Mouse (Mus musculus): Measurements from ENCODE around the gene Atp6v1c2. TPM values are rescaled to one million over a fixed set of nuclear protein-coding genes. Genes with fewer than 3 reads are reported as not detected.

Gene Atp6v1c2
- polyA plus RNA-seq, 1 experiment from 2014 or later, result 0.35 TPM

DNA sequence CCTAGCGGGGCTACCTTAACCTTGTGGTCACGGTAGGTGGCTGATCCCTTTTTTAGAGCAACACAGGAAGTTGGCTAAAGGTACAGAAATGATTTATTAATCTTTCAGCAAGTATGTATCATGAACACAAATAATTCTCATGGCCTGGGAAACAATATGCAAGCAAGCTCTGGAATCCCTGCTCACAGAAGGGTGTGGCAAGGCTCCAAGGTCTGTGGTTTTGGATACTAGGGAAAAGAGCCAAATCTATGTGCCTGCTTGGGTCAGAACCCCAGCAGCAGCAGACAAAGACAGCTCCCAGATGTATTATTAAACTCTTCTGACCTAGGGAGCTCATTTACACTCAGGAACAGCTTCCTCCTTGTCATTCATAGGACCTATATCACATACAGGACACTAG, 40.1 kb downstream of the Atp6v1c2 start:
- WGBS, result 73% methylated on average over 2 of the region's 2 CpGs
- no peak for ATAC-seq (replicated peaks; ENCODE audit: insufficient number of reproducible peaks, insufficient read depth, low FRiP score, low read depth)
- Histone ChIP-seq H3K4me2 (no peak overlapping the region), H3K4me3 (no peak overlapping the region), H3K4me1 (replicated peaks) (peaks cover 24% of the 10 kb centered on the region), H3K27ac (no peak overlapping the region), H3K9me3 (replicated peaks) (no peaks in the 10 kb centered on the region), H3K36me3 (peaks cover 13% of the 10 kb centered on the region), H3K27me3 (no peaks in the 10 kb centered on the region), H3K9ac (no peak overlapping the region)

DNA sequence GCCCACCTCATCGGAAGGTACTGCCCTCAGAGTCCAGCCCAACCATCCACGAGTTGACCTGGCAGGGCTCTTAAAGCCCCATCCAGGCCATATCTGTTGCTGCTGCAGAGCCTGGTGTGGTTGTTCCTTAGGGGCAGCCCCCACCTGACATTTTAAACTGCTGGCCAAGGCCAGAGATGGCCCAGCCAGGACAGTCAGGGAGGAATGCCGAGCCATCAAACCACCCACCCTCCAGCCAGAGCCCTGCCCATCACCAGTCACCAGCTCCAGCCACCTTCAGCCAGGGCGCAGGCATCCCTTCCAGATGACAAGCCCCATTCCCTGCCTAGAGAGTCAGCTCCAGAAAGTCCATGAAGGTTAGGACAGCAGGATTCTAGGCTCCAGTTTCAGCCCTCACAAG, 40.7 kb downstream of the Atp6v1c2 start:
- Histone ChIP-seq H3K9ac (no peak overlapping the region), H3K36me3 (peaks cover 19% of the 10 kb centered on the region), H3K4me3 (no peak overlapping the region), H3K4me2 (no peak overlapping the region), H3K27me3 (no peaks in the 10 kb centered on the region), H3K27ac (no peak overlapping the region), H3K4me1 (replicated peaks) (peaks cover 24% of the 10 kb centered on the region), H3K9me3 (replicated peaks) (no peaks in the 10 kb centered on the region)
- ATAC-seq (replicated peaks; ENCODE audit: insufficient number of reproducible peaks, insufficient read depth, low FRiP score, low read depth), result no peak
- WGBS, result 48% methylated on average over 4 of the region's 4 CpGs

DNA sequence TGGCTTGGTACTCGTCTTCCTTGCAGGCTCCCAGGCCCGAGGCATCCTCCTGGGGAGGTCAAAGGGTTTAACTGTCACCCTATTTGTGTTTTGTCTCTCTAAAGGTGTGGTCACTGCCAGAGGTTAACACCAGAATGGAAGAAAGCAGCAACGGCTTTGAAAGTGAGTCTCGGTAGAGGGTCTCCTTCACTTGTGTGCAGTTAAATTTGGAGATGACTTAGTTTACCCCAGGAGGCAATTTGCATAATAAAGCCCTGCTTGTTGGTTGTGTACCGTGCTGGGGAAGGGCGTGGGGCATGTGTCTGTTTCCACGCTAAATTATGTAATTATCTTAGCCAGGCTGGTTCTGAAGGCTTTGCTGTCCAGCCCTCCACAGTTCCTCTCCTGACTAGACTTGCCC, 55.3 kb downstream of the Atp6v1c2 start:
- no peak overlapping the region for H3K4me3 ChIP-seq
- no peak for ATAC-seq (replicated peaks; ENCODE audit: insufficient number of reproducible peaks, insufficient read depth, low FRiP score, low read depth)
- H3K36me3 ChIP-seq, result peaks cover 83% of the 10 kb centered on the region
- H3K4me1 ChIP-seq (replicated peaks), result peaks cover 10% of the 10 kb centered on the region
- H3K9ac ChIP-seq, result no peak overlapping the region
- H3K9me3 ChIP-seq (replicated peaks), result no peaks in the 10 kb centered on the region
- H3K27me3 ChIP-seq, result no peaks in the 10 kb centered on the region
- no peak overlapping the region for H3K27ac ChIP-seq
- H3K4me2 ChIP-seq, result no peak overlapping the region
- 82% methylated on average over 7 of the region's 7 CpGs for WGBS

DNA sequence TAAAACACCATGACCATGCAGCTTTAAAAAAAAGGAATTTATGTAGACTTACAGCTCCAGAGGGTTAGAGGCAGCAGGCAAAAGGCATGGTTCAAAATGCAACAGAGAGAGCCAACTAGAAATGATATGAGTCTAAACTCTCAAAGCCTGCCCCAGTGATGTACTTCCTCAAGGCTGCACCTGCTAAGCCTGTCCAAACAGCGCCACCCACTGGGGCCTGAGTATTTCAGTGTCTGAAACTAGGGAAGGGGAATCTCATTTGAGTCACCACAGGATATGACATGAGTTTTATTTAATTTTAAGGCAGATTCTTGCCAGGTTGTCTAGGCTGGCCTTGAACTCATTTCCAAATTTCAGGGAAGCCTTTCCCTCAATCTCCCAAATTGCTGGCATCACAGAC, 57.9 kb downstream of the Atp6v1c2 start:
- H3K4me3 ChIP-seq, result no peak overlapping the region
- no peaks in the 10 kb centered on the region for H3K9me3 ChIP-seq (replicated peaks)
- no peak for ATAC-seq (replicated peaks; ENCODE audit: insufficient number of reproducible peaks, insufficient read depth, low FRiP score, low read depth)
- no peak overlapping the region for H3K27ac ChIP-seq
- peaks cover 26% of the 10 kb centered on the region for H3K4me1 ChIP-seq (replicated peaks)
- peaks cover 64% of the 10 kb centered on the region for H3K36me3 ChIP-seq
- WGBS, result 74% methylated on average over 1 of the region's 1 CpGs
- no peaks in the 10 kb centered on the region for H3K27me3 ChIP-seq
- H3K9ac ChIP-seq, result no peak overlapping the region
- no peak overlapping the region for H3K4me2 ChIP-seq

DNA sequence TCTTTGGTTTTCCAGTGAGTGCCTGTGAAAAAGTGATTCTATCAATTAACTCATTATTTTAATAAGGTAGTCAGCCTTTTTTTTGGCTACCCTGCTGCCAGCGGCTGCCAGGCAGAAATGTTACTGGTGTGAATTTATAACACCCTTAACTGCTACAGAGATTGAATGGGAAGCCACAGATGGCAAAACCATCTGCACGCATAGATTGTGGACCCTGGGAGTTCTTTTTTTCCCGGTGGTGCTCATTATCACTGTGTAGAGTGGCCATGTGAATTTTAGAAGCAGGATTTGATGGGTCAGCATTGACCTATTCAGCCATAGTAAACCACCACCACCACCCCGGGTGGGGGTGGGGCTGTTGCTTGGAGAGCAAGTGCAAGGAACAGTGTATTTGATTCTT, 61.8 kb downstream of the Atp6v1c2 start:
- no peaks in the 10 kb centered on the region for H3K9me3 ChIP-seq (replicated peaks)
- H3K27ac ChIP-seq, result peak overlapping the region; percentile 73; the same call in 1 of the 2 replicates

DNA sequence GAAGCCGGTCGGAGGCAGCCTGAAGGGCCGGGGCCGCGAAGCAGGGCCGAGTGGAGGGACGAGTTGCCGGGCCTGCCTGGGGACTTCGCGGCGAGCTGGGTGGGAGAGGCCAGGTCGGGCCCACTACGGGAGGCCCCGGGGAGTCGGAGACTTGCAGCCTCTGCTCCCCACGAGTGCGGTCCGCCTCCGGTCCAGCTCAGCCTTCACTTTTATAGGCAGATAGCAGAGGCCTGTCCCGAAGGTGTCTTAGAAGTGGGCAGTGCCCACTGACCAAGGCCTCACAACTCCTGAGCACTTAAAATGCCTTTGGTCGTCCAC, 62.5 kb downstream of the Atp6v1c2 start:
- Histone ChIP-seq H3K4me2 (peak overlapping the region; percentile 71), H3K27me3 (no peaks in the 10 kb centered on the region), H3K9ac (peak overlapping the region; percentile 80), H3K36me3 (peaks cover 21% of the 10 kb centered on the region), H3K4me3 (peak overlapping the region; percentile 71), H3K9me3 (replicated peaks) (no peaks in the 10 kb centered on the region), H3K27ac (peak overlapping the region; percentile 73), H3K4me1 (replicated peaks) (peaks cover 24% of the 10 kb centered on the region)
- peak; percentile 71 for ATAC-seq (replicated peaks; ENCODE audit: insufficient number of reproducible peaks, insufficient read depth, low FRiP score, low read depth)
- 0% methylated on average over 20 of the region's 21 CpGs for WGBS

More for the DNA sequence above, 61.8 kb downstream of the Atp6v1c2 start:
- Histone ChIP-seq H3K27me3 (no peaks in the 10 kb centered on the region), H3K36me3 (peaks cover 28% of the 10 kb centered on the region), H3K4me3 (peak overlapping the region; percentile 71), H3K4me1 (replicated peaks) (peaks cover 26% of the 10 kb centered on the region), H3K9ac (peak overlapping the region; percentile 80), H3K4me2 (peak overlapping the region; percentile 71)
- no peak for ATAC-seq (replicated peaks; ENCODE audit: insufficient number of reproducible peaks, insufficient read depth, low FRiP score, low read depth)
- 17% methylated on average over 4 of the region's 4 CpGs for WGBS

DNA sequence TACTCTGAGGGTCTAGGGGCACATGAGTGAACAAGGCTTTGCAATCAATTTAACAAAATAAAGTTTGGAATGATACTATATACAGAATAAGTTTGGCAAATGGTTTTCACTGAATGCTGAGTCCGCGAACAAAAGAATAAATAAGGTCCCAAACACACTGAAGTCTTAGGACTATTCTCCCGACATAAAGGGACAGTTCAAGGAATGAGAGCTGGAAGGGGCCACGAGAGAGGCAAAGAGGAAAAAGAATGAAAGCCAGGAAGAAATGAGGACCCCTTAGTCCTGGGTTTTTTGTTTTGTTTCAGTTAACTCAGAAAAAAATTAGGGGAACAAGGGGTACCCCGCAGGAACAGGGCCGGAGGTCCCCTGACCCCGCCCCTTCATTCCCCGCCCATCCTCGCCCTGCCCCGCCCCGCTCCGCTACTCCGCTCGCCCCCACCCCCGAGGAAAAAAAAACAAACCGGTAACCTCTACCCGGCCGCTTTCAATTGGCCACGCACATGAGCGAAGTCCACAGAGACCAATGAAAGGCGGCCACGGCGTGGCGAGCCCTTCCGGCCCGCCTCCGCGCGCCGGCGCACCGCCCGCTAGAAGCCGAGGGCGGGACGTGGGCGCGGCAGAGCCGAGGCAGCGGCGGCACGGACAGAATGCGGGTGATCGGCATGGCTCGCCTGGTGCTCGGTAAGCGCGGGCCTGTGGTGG, 63.0 kb downstream of the Atp6v1c2 start, which contains the start of gene Pdia6:
Gene Pdia6 (plus strand): TSS at position 575 of the 702 bp plus-strand sequence.
- 1% methylated on average over 45 of the region's 48 CpGs for WGBS
- H3K27ac ChIP-seq, result peak within 1 kb of the TSS; percentile 73
- H3K9me3 ChIP-seq (replicated peaks), result no peaks in the 10 kb centered on the region
- H3K27me3 ChIP-seq, result no peaks in the 10 kb centered on the region
- peaks cover 19% of the 10 kb centered on the region for H3K4me1 ChIP-seq (replicated peaks)
- peaks cover 16% of the 10 kb centered on the region for H3K36me3 ChIP-seq
- peak within 1 kb of the TSS; percentile 80 for H3K9ac ChIP-seq
- peak within 1 kb of the TSS; percentile 71 for H3K4me2 ChIP-seq
- ATAC-seq (replicated peaks; ENCODE audit: insufficient number of reproducible peaks, insufficient read depth, low FRiP score, low read depth), result peak; percentile 99
- H3K4me3 ChIP-seq, result peak within 1 kb of the TSS; percentile 71

DNA sequence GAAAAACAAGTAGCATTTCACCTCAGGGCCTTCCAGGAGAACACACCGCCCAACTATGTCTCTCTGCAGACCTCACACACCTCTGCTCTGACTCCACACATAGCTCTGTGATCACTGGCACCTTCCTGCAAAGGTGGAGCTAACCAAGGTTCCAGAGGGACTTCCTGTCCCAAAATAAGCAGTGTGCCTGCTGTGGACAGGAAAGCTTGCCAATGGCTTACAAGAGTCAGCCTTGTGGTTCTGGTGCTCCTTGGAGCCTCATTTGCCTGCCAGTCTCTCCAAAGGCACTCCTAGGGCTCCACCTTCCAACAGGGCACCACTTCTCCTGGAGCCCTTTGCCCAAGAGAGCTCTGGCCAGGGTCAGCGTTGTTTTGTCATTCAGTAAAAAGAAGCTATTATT, 64.3 kb downstream of the Atp6v1c2 start:
- H3K4me2 ChIP-seq, result no peak overlapping the region
- H3K4me1 ChIP-seq (replicated peaks), result peaks cover 19% of the 10 kb centered on the region
- no peak overlapping the region for H3K4me3 ChIP-seq
- no peaks in the 10 kb centered on the region for H3K27me3 ChIP-seq
- no peak overlapping the region for H3K9ac ChIP-seq
- ATAC-seq (replicated peaks; ENCODE audit: insufficient number of reproducible peaks, insufficient read depth, low FRiP score, low read depth), result no peak
- 0 out of 2 replicates have a peak, but pooled peaks cover 5% of the 10 kb centered on the region for H3K36me3 ChIP-seq
- WGBS, result 79% methylated on average over 2 of the region's 2 CpGs
- no peaks in the 10 kb centered on the region for H3K9me3 ChIP-seq (replicated peaks)
- no peak overlapping the region for H3K27ac ChIP-seq

DNA sequence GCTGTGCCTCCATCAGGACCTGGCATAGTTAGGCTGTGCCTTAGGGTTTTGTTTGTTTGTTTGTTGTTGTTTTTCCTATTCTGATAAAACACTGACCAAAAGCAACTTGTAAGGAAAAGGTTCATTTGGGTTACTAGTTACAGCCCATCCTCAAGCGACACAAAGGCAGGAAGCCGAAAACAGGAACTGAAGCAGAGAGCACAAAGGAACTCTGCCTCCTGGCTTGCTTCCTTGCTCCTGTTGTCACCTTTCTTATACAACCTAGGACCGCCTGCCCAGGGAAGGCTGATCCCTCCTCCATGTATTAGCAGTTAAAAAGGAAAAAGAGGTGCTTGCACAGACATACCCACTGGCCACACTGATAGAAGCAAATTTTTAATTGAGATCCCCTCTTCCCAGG, 65.3 kb downstream of the Atp6v1c2 start:
- 60% methylated on average over 3 of the region's 3 CpGs for WGBS
- H3K27ac ChIP-seq, result no peak overlapping the region
- H3K4me3 ChIP-seq, result no peak overlapping the region
- H3K9me3 ChIP-seq (replicated peaks), result no peaks in the 10 kb centered on the region
- H3K36me3 ChIP-seq, result 0 out of 2 replicates have a peak, but pooled peaks cover 5% of the 10 kb centered on the region
- peaks cover 16% of the 10 kb centered on the region for H3K4me1 ChIP-seq (replicated peaks)
- no peaks in the 10 kb centered on the region for H3K27me3 ChIP-seq
- no peak for ATAC-seq (replicated peaks; ENCODE audit: insufficient number of reproducible peaks, insufficient read depth, low FRiP score, low read depth)
- H3K4me2 ChIP-seq, result no peak overlapping the region
- no peak overlapping the region for H3K9ac ChIP-seq

DNA sequence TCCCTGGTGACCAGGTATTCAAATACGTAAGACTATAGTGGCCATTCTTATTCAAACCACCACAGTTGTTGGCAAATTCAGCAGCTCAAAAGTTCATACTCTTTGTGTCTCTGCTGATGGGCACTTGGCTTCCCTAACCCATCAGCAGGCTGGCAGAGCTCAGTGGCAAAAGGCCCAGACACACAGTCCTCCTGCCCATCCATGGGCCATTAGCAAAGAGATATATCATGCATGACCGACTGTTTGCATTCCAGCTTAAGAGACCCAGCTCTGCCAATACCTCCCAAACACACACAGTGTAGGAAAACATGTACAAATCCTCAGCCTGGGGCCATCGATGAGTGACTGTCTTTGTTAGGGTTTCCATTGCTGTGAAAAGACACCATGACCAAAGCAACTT, 68.2 kb downstream of the Atp6v1c2 start:
- Histone ChIP-seq H3K9me3 (replicated peaks) (no peaks in the 10 kb centered on the region), H3K9ac (no peak overlapping the region), H3K27me3 (no peaks in the 10 kb centered on the region), H3K4me1 (replicated peaks) (no peaks in the 10 kb centered on the region), H3K27ac (no peak overlapping the region), H3K36me3 (no peaks in the 10 kb centered on the region), H3K4me3 (no peak overlapping the region), H3K4me2 (no peak overlapping the region)
- 85% methylated on average over 3 of the region's 3 CpGs for WGBS
- ATAC-seq (replicated peaks; ENCODE audit: insufficient number of reproducible peaks, insufficient read depth, low FRiP score, low read depth), result no peak

DNA sequence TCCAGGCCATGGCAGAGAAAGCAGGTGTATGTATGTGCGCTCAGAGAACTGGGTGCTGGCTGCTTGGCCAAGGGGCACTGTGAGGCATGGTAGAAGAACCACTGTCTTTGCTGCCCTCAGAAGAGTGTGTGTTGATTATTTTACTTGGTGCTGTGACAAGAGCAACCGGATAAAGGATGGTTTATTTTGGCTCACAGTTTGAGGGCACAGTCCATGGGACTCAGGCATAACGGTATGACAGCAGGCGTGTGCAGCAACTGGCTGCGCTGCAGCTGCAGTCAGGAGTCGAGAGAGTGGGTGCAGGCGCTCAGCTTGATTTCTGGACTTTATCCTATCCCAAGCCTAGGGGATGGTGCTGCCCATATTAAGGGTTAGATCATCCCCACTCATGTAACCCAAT, 70.7 kb downstream of the Atp6v1c2 start:
- no peaks in the 10 kb centered on the region for H3K9me3 ChIP-seq (replicated peaks)
- no peaks in the 10 kb centered on the region for H3K36me3 ChIP-seq
- peaks cover 8% of the 10 kb centered on the region for H3K4me1 ChIP-seq (replicated peaks)
- WGBS, result 81% methylated on average over 7 of the region's 7 CpGs
- H3K4me2 ChIP-seq, result no peak overlapping the region
- H3K9ac ChIP-seq, result no peak overlapping the region
- ATAC-seq (replicated peaks; ENCODE audit: insufficient number of reproducible peaks, insufficient read depth, low FRiP score, low read depth), result no peak
- no peaks in the 10 kb centered on the region for H3K27me3 ChIP-seq
- no peak overlapping the region for H3K4me3 ChIP-seq
- H3K27ac ChIP-seq, result no peak overlapping the region

DNA sequence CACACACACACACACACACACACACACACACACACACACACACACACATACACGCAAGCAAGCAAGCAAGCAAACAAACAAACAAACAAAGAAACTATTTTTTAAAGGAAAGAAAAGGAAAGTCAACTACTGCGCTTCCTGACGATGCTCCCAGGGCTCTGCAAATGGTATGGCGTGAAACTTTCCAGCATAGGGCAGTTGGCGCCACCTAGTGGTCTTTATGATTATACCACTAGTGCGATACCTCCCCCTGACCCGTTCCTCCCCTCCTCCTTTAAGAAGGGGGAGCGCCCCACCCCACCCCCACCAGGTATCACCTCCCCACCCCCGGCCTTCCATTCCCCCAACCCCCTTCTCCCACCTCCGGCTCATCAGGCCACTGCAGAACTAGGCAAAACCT, 72.3 kb downstream of the Atp6v1c2 start:
- 8% methylated on average over 9 of the region's 10 CpGs for WGBS
- Histone ChIP-seq H3K9me3 (replicated peaks) (no peaks in the 10 kb centered on the region), H3K27me3 (peaks cover 3% of the 10 kb centered on the region; the same call in 1 of the 2 replicates), H3K27ac (no peak overlapping the region), H3K4me1 (replicated peaks) (peaks cover 12% of the 10 kb centered on the region), H3K9ac (no peak overlapping the region), H3K36me3 (no peaks in the 10 kb centered on the region), H3K4me2 (no peak overlapping the region), H3K4me3 (no peak overlapping the region)
- no peak for ATAC-seq (replicated peaks; ENCODE audit: insufficient number of reproducible peaks, insufficient read depth, low FRiP score, low read depth)

Data from heart, embryonic 15.5 days (tissue).